Mouse (Mus musculus): Measurements from ENCODE around the gene Tmem204.

GRCm38 (mm10) chr17:25096221-25096620 is 12.8 kb upstream of the Tmem204 start:
- TF ChIP-seq ZC3H11A (IDR thresholded peaks at IDR 0.05; ENCODE audit: borderline replicate concordance, low read depth, low read length) = no peak
- no peak for TF ChIP-seq MAFK (IDR thresholded peaks at IDR 0.05; ENCODE audit: insufficient read depth, low read depth, low read length)

Measured in ES-E14 (cell line).